Mouse (Mus musculus) adrenal gland, postnatal 10 days (tissue): Measurements from ENCODE around the gene Yif1a. TPM values are rescaled to one million over a fixed set of nuclear protein-coding genes. Genes with fewer than 3 reads are reported as not detected.

ENCODE experiments used
- DNase-seq: peaks from one replicate; pipeline ENCODE4 v3.0.0; 2021; ENCODE audit warnings: mixed read lengths
- total RNA-seq, 2 experiments: library from RNA; stranded (reverse); gene quantifications; 2 replicates each; pipeline ENCODE4 v1.2.3; 2021

The Yif1a gene
- total RNA-seq, 2 experiments from 2014 or later = 88.3 to 96.8 TPM

- no peak for DNase-seq
Measured at GRCm38 (mm10) chr19:5118384-5118698, 30.0 kb downstream of the Yif1a start, which contains the start of gene Klc2. Gene Klc2 (minus strand): TSS chr19:5118560.

- no peak for DNase-seq
Measured at GRCm38 (mm10) chr19:5122492-5122891, 34.2 kb downstream of the Yif1a start.

GRCm38 (mm10) chr19:5123241-5123640, 34.9 kb downstream of the Yif1a start:
- DNase-seq = no peak

GRCm38 (mm10) chr19:5124055-5124614, 35.8 kb downstream of the Yif1a start:
- DNase-seq = no peak

GRCm38 (mm10) chr19:5129770-5130169, 41.4 kb downstream of the Yif1a start:
- DNase-seq = no peak

GRCm38 (mm10) chr19:5131237-5131636, 42.9 kb downstream of the Yif1a start:
- no peak for DNase-seq

- DNase-seq = peak; percentile 69
Measured at GRCm38 (mm10) chr19:5139640-5140039, 51.3 kb downstream of the Yif1a start.

Other genes with a start within 250 kb of the Yif1a start
- gene Ccs, start 249.2 kb upstream of the Yif1a start, total RNA-seq = 100 to 1,000 TPM; 109 to 114 TPM
- gene Ccdc87, start 249.2 kb upstream of the Yif1a start, total RNA-seq = under 1 TPM in 1 of 2 experiments, not detected in 1; 0.12 TPM
- 100 to 1,000 TPM; 205 to 216 TPM for gene Ctsf, start 233.4 kb upstream of the Yif1a start, total RNA-seq
- gene Actn3, start 210.6 kb upstream of the Yif1a start, total RNA-seq = 10 to 100 TPM; 70.8 to 96.2 TPM
- 10 to 100 TPM; 12.5 to 13.9 TPM for gene Zdhhc24, start 209.9 kb upstream of the Yif1a start, total RNA-seq
- 10 to 100 TPM in 1 of 2 experiments, 1 to 10 TPM in 1; 7.4 to 10.3 TPM for gene Bbs1, start 181.9 kb upstream of the Yif1a start, total RNA-seq
- 10 to 100 TPM; 74.1 to 83.4 TPM for gene Dpp3, start 160.3 kb upstream of the Yif1a start, total RNA-seq
- gene Peli3, start 145.4 kb upstream of the Yif1a start, total RNA-seq = 1 to 10 TPM; 2.8 to 3.9 TPM
- 10 to 100 TPM; 72.0 to 75.1 TPM for gene Mrpl11, start 126.4 kb upstream of the Yif1a start, total RNA-seq
- under 1 TPM; 0.15 to 0.24 TPM for gene Npas4, start 98.2 kb upstream of the Yif1a start, total RNA-seq
- 1 to 10 TPM; 3.2 to 5.1 TPM for gene Slc29a2, start 64.7 kb upstream of the Yif1a start, total RNA-seq
- 10 to 100 TPM; 28.7 to 35.7 TPM for gene B4gat1, start 49.7 kb upstream of the Yif1a start, total RNA-seq
- gene AC124502.3, start 49.6 kb upstream of the Yif1a start, total RNA-seq = 1 to 10 TPM; 1.8 to 2.8 TPM
- 10 to 100 TPM; 22.1 to 25.4 TPM for gene Brms1, start 47.2 kb upstream of the Yif1a start, total RNA-seq
- gene Rin1, start 38.1 kb upstream of the Yif1a start, total RNA-seq = 1 to 10 TPM; 1.7 to 3.7 TPM
- 10 to 100 TPM; 28.1 to 37.5 TPM for gene Cd248, start 20.5 kb upstream of the Yif1a start, total RNA-seq
- 1 to 10 TPM; 2.4 to 3.2 TPM for gene Tmem151a, start 3.0 kb upstream of the Yif1a start, total RNA-seq
- 1 to 10 TPM; 5.0 to 5.1 TPM for gene Cnih2, start 10.0 kb downstream of the Yif1a start, total RNA-seq
- gene Rab1b, start 18.5 kb downstream of the Yif1a start, total RNA-seq = 100 to 1,000 TPM; 179 to 197 TPM
- 10 to 100 TPM; 28.0 to 40.2 TPM for gene Klc2, start 30.0 kb downstream of the Yif1a start, total RNA-seq
- gene Pacs1, start 184.6 kb downstream of the Yif1a start, total RNA-seq = 10 to 100 TPM; 23.3 to 28.7 TPM
- 100 to 1,000 TPM; 149 to 167 TPM for gene Sf3b2, start 206.9 kb downstream of the Yif1a start, total RNA-seq
- gene Gal3st3, start 209.8 kb downstream of the Yif1a start, total RNA-seq = under 1 TPM; 0.27 to 0.51 TPM
- not detected for gene Catsper1, start 247.2 kb downstream of the Yif1a start, total RNA-seq